In genomic region chr3:127627956-127628310, GRCm38 (mm10) we compare ENCODE assay signal across 11 mouse cellular contexts. TPM values are rescaled to one million over a fixed set of nuclear protein-coding genes. Genes with fewer than 3 reads are reported as not detected.
DNase-seq lines count a peak whose midpoint lies in the region; ATAC-seq and TF ChIP-seq lines count a peak whose summit lies in the region.
"Had no signal": no experiment of that assay in that cellular context is flagged by ENCODE, and none has a peak within 500 bp of the region (broad histone marks: within the 10 kb centered on the region; RNA-seq: fewer than 3 reads in every experiment).

No protein-coding gene starts in this region.

- peak overlapping the region; percentile 31 for H3K4me2 ChIP-seq in heart, embryonic 12.5 days
- H3K4me2 ChIP-seq in forebrain, embryonic 13.5 days = peak overlapping the region; percentile 53
- H3K4me2 ChIP-seq: liver, embryonic 13.5 days had no signal

- no peak for TF ChIP-seq POLR2A in ES-Bruce4 (IDR thresholded peaks at IDR 0.05; ENCODE audit: insufficient read depth, low read length)

- intact Hi-C loops in heart, postnatal 25 days (cut with DNase I) = no loop called here

- under 1% methylated on average over 9 of the region's 9 CpGs for WGBS in heart, embryonic 12.5 days
- 6% methylated on average over 9 of the region's 9 CpGs for WGBS in forebrain, embryonic 13.5 days
- WGBS in midbrain, embryonic 10.5 days = 1% methylated on average over 9 of the region's 9 CpGs

- H3K4me3 ChIP-seq in heart, embryonic 12.5 days = peak overlapping the region; percentile 10; the same call in 1 of the 2 replicates
- H3K4me3 ChIP-seq in ES-Bruce4 (ENCODE audit: low read depth, low read length) = peak overlapping the region; percentile 17
- peak overlapping the region; percentile 20 for H3K4me3 ChIP-seq in forebrain, embryonic 13.5 days
- H3K4me3 ChIP-seq in midbrain, embryonic 10.5 days = peak overlapping the region; percentile 40
- H3K4me3 ChIP-seq: liver, embryonic 13.5 days had no signal

- no peak overlapping the region for H3K27ac ChIP-seq in heart, embryonic 12.5 days (ENCODE audit: poor library complexity, severe bottlenecking)
- H3K27ac ChIP-seq in ES-Bruce4 (ENCODE audit: insufficient read depth, low read length) = no peak overlapping the region
- peak overlapping the region; percentile 73 for H3K27ac ChIP-seq in forebrain, embryonic 13.5 days
- peak overlapping the region; percentile 85 for H3K27ac ChIP-seq in midbrain, embryonic 10.5 days (replicated peaks)
- H3K27ac ChIP-seq: liver, embryonic 13.5 days had no signal

- no peak for TF ChIP-seq CTCF in ES-Bruce4 (IDR thresholded peaks at IDR 0.05; ENCODE audit: low read depth, low read length)

- peaks cover 30% of the 10 kb centered on the region for H3K4me1 ChIP-seq in heart, embryonic 12.5 days (replicated peaks)
- no peaks in the 10 kb centered on the region for H3K4me1 ChIP-seq in ES-Bruce4 (ENCODE audit: control insufficient read depth, insufficient read depth, low read length)
- peaks cover 65% of the 10 kb centered on the region for H3K4me1 ChIP-seq in forebrain, embryonic 13.5 days
- peaks cover 76% of the 10 kb centered on the region for H3K4me1 ChIP-seq in midbrain, embryonic 10.5 days

- no peak for TF ChIP-seq EP300 in ES-Bruce4 (IDR thresholded peaks at IDR 0.05; ENCODE audit: insufficient read depth, low read depth, low read length)

- H3K9me3 ChIP-seq in heart, embryonic 12.5 days (replicated peaks) = no peaks in the 10 kb centered on the region
- no peaks in the 10 kb centered on the region for H3K9me3 ChIP-seq in ES-Bruce4 (replicated peaks; ENCODE audit: control insufficient read depth, insufficient read depth, low read length, poor library complexity, severe bottlenecking)
- H3K9me3 ChIP-seq in forebrain, embryonic 13.5 days (replicated peaks) = no peaks in the 10 kb centered on the region
- H3K9me3 ChIP-seq in midbrain, embryonic 10.5 days (replicated peaks) = 0 out of 2 replicates have a peak, but pooled peaks cover 3% of the 10 kb centered on the region
- H3K9me3 ChIP-seq: liver, embryonic 13.5 days had no signal

- H3K27me3 ChIP-seq in heart, embryonic 12.5 days (replicated peaks) = peaks cover 85% of the 10 kb centered on the region
- peaks cover 28% of the 10 kb centered on the region for H3K27me3 ChIP-seq in ES-Bruce4 (ENCODE audit: control insufficient read depth, insufficient read depth, low read length, poor library complexity, severe bottlenecking)
- H3K27me3 ChIP-seq in forebrain, embryonic 13.5 days = peaks cover 75% of the 10 kb centered on the region
- peaks cover 100% of the 10 kb centered on the region for H3K27me3 ChIP-seq in midbrain, embryonic 10.5 days (ENCODE audit: low read depth, poor library complexity, severe bottlenecking)

- DNase-seq in heart, postnatal 25 days (ENCODE audit: low spot score) = no peak
- DNase-seq in midbrain, embryonic 10.5 days (ENCODE audit: low spot score) = no peak
- DNase-seq in spleen, postnatal 4 days (ENCODE audit: low spot score in 2 of 2) = no peak
- no peak for DNase-seq in B cell, adult 2 months
- DNase-seq in layer of hippocampus, adult 18-20 months (ENCODE audit: low spot score in 2 of 2) = no peak
- DNase-seq: liver, embryonic 13.5 days had no signal

- no peak overlapping the region for H3K9ac ChIP-seq in heart, embryonic 12.5 days
- H3K9ac ChIP-seq in ES-Bruce4 (ENCODE audit: low read depth, poor library complexity, severe bottlenecking) = no peak overlapping the region
- H3K9ac ChIP-seq in forebrain, embryonic 13.5 days = peak overlapping the region; percentile 62
- H3K9ac ChIP-seq: liver, embryonic 13.5 days had no signal

- H3K36me3 ChIP-seq in heart, embryonic 12.5 days = no peaks in the 10 kb centered on the region
- H3K36me3 ChIP-seq in ES-Bruce4 (ENCODE audit: control insufficient read depth, insufficient read depth, low read length, poor library complexity, severe bottlenecking) = no peaks in the 10 kb centered on the region
- no peaks in the 10 kb centered on the region for H3K36me3 ChIP-seq in forebrain, embryonic 13.5 days (ENCODE audit: poor library complexity, severe bottlenecking)
- H3K36me3 ChIP-seq in midbrain, embryonic 10.5 days = no peaks in the 10 kb centered on the region
- H3K36me3 ChIP-seq: liver, embryonic 13.5 days had no signal

- 0 out of 2 replicates have a peak, but pooled peaks have one; percentile 22 for ATAC-seq in heart, embryonic 12.5 days (ENCODE audit: insufficient number of reproducible peaks, low FRiP score)
- ATAC-seq in forebrain, embryonic 13.5 days = no peak

RNA-seq across cellular contexts. Expression of gene Neurog2, which starts 5.0 kb away (rescaled TPM):
- 0.24 TPM in 1 of 2 replicates, not detected in the other for polyA plus RNA-seq in heart, embryonic 12.5 days (2016; fragmentation: Nextera tagmentation; extraction: Ambion mirVana)
- not detected for total RNA-seq in heart, postnatal 25 days (2021)
- polyA plus RNA-seq in ES-Bruce4 (2011; ENCODE audit: insufficient read depth, insufficient read length, low read depth, missing spikeins) = not detected in 2 replicates
- 122 and 153 TPM in 2 replicates for polyA plus RNA-seq in forebrain, embryonic 13.5 days (2015; fragmentation: Nextera tagmentation; extraction: Ambion mirVana)
- 26.5 and 47.5 TPM in 2 replicates for polyA plus RNA-seq in midbrain, embryonic 10.5 days (2016; fragmentation: Nextera tagmentation; extraction: Ambion mirVana)
- 1 to 10 TPM in 1 of 2 experiments, under 1 TPM in 1; 0.71 to 1.5 TPM for total RNA-seq in layer of hippocampus, adult 18-20 months (2021)
- total RNA-seq: gastrocnemius, adult 18-20 months had no signal
- polyA plus RNA-seq: C2C12; liver, embryonic 13.5 days had no signal

Comparison
In these comparisons a context has a peak if more than half of its experiments do, and no peak if none do; other contexts are left out.
1. H3K27ac ChIP-seq: peak in forebrain, embryonic 13.5 days (single experiment) and midbrain, embryonic 10.5 days (single experiment); none in heart, embryonic 12.5 days (single experiment) and ES-Bruce4 (single experiment).
2. RNA of gene Neurog2, which starts 5.0 kb away (polyA plus RNA-seq): 122 to 153 TPM in forebrain, embryonic 13.5 days and 26.5 to 47.5 TPM in midbrain, embryonic 10.5 days; 0.24 TPM in heart, embryonic 12.5 days and not detected in ES-Bruce4; every median in the first group is over 10 times any median in the second.
3. Peak in every context shown above with its lines, with median percentiles within 50 percentile points of each other: H3K4me3 ChIP-seq.